In genomic region chr17:26571377-26571776, GRCm38 (mm10) we compare ENCODE assay signal across 10 mouse cellular contexts. TPM values are rescaled to one million over a fixed set of nuclear protein-coding genes. Genes with fewer than 3 reads are reported as not detected.
DNase-seq lines count a peak whose midpoint lies in the region; ATAC-seq and TF ChIP-seq lines count a peak whose summit lies in the region.
"Had no signal": no experiment of that assay in that cellular context is flagged by ENCODE, and none has a peak within 500 bp of the region (broad histone marks: within the 10 kb centered on the region; RNA-seq: fewer than 3 reads in every experiment).

No protein-coding gene starts in this region.

- 78% methylated on average over 3 of the region's 3 CpGs for WGBS in intestine, embryonic 16.5 days
- WGBS in intestine, embryonic 15.5 days: 85% methylated on average over 3 of the region's 3 CpGs
- 50% methylated on average over 3 of the region's 3 CpGs for WGBS in intestine, postnatal 0 days

- no peak overlapping the region for H3K4me3 ChIP-seq in intestine, embryonic 16.5 days (ENCODE audit: low read length)
- no peak overlapping the region for H3K4me3 ChIP-seq in intestine, embryonic 15.5 days (replicated peaks)
- H3K4me3 ChIP-seq in intestine, postnatal 0 days (ENCODE audit: low read depth, low read length): no peak overlapping the region
- no peak overlapping the region for H3K4me3 ChIP-seq in layer of hippocampus, adult 2 months
- H3K4me3 ChIP-seq: midbrain, embryonic 12.5 days had no signal

- no peak overlapping the region for H3K27ac ChIP-seq in intestine, embryonic 16.5 days (ENCODE audit: low read length)
- no peak overlapping the region for H3K27ac ChIP-seq in intestine, embryonic 15.5 days
- peak overlapping the region; percentile 41; the same call in 1 of the 2 replicates for H3K27ac ChIP-seq in intestine, postnatal 0 days (ENCODE audit: low read depth, low read length)
- H3K27ac ChIP-seq in layer of hippocampus, adult 2 months: no peak overlapping the region
- H3K27ac ChIP-seq: midbrain, embryonic 12.5 days had no signal

- intact Hi-C loops in left cerebral cortex, postnatal 14 days (cut with DNase I): no loop called here

- no peak for TF ChIP-seq CTCF in intestine, postnatal 0 days (IDR thresholded peaks at IDR 0.05; ENCODE audit: low read depth)
- no peak for TF ChIP-seq CTCF in layer of hippocampus, adult 2 months (conservative IDR thresholded peaks at IDR 0.05)

- no peaks in the 10 kb centered on the region for H3K27me3 ChIP-seq in intestine, embryonic 16.5 days (replicated peaks; ENCODE audit: control insufficient read depth, insufficient read depth, low read length)
- no peaks in the 10 kb centered on the region for H3K27me3 ChIP-seq in intestine, embryonic 15.5 days (replicated peaks)
- no peaks in the 10 kb centered on the region for H3K27me3 ChIP-seq in intestine, postnatal 0 days (replicated peaks; ENCODE audit: control insufficient read depth, insufficient read depth, low read length)
- H3K27me3 ChIP-seq: midbrain, embryonic 12.5 days had no signal

- H3K9ac ChIP-seq in intestine, embryonic 16.5 days (ENCODE audit: low read depth, low read length): no peak overlapping the region
- no peak overlapping the region for H3K9ac ChIP-seq in intestine, embryonic 15.5 days
- no peak overlapping the region for H3K9ac ChIP-seq in intestine, postnatal 0 days (ENCODE audit: low read depth, low read length)
- H3K9ac ChIP-seq: midbrain, embryonic 12.5 days had no signal

- ATAC-seq in intestine, embryonic 16.5 days: 0 out of 2 replicates have a peak, but pooled peaks have one; percentile 12
- no peak for ATAC-seq in intestine, embryonic 15.5 days
- peak; percentile 34; the same call in 1 of the 2 replicates for ATAC-seq in intestine, postnatal 0 days

- no peak overlapping the region for H3K4me2 ChIP-seq in intestine, embryonic 16.5 days (ENCODE audit: low read depth, low read length)
- H3K4me2 ChIP-seq in intestine, embryonic 15.5 days (replicated peaks): no peak overlapping the region
- no peak overlapping the region for H3K4me2 ChIP-seq in intestine, postnatal 0 days (replicated peaks; ENCODE audit: low read depth)
- H3K4me2 ChIP-seq: midbrain, embryonic 12.5 days had no signal

- peak; percentile 84 to 96 for DNase-seq in adrenal gland, adult (ENCODE audit: inconsistent age in 2 of 2, low spot score in 1 of 2)
- DNase-seq in lung, postnatal 36 days: peak; percentile 82
- DNase-seq in left cerebral cortex, postnatal 14 days (ENCODE audit: low spot score in 2 of 2): no peak
- DNase-seq in layer of hippocampus, adult 2 months (ENCODE audit: low spot score in 2 of 2): no peak
- no peak for DNase-seq in c-Kit-positive CD71-positive TER-119-positive erythroid progenitor cells, embryonic 14.5 days (ENCODE audit: low spot score)
- DNase-seq: retina, postnatal 1 day had no signal

- peaks cover 21% of the 10 kb centered on the region for H3K4me1 ChIP-seq in intestine, embryonic 16.5 days (ENCODE audit: control insufficient read depth, insufficient read depth, low read length)
- H3K4me1 ChIP-seq in intestine, embryonic 15.5 days (replicated peaks): peaks cover 18% of the 10 kb centered on the region
- H3K4me1 ChIP-seq in intestine, postnatal 0 days (replicated peaks; ENCODE audit: control insufficient read depth, insufficient read depth, low read length): peaks cover 8% of the 10 kb centered on the region; the same call in 1 of the 2 replicates
- H3K4me1 ChIP-seq: midbrain, embryonic 12.5 days had no signal

- no peaks in the 10 kb centered on the region for H3K9me3 ChIP-seq in intestine, embryonic 16.5 days (ENCODE audit: control insufficient read depth, low read length)
- H3K9me3 ChIP-seq in intestine, embryonic 15.5 days: no peaks in the 10 kb centered on the region
- no peaks in the 10 kb centered on the region for H3K9me3 ChIP-seq in intestine, postnatal 0 days (ENCODE audit: control insufficient read depth)
- H3K9me3 ChIP-seq: midbrain, embryonic 12.5 days had no signal

- peaks cover 6% of the 10 kb centered on the region for H3K36me3 ChIP-seq in intestine, embryonic 16.5 days (ENCODE audit: control insufficient read depth, insufficient read depth, low read length)
- peaks cover 6% of the 10 kb centered on the region for H3K36me3 ChIP-seq in intestine, embryonic 15.5 days
- H3K36me3 ChIP-seq in intestine, postnatal 0 days (ENCODE audit: control insufficient read depth, insufficient read depth): peaks cover 9% of the 10 kb centered on the region; the same call in 1 of the 2 replicates

RNA-seq across cellular contexts. Expression of gene Dusp1, which starts 9.4 kb away (rescaled TPM):
- 12.2 and 14.4 TPM in 2 replicates for polyA plus RNA-seq in intestine, embryonic 16.5 days (2015; fragmentation: Nextera tagmentation; extraction: Ambion mirVana)
- 14.3 and 15.1 TPM in 2 replicates for polyA plus RNA-seq in intestine, embryonic 15.5 days (2015; fragmentation: Nextera tagmentation; extraction: Ambion mirVana)
- polyA plus RNA-seq in intestine, postnatal 0 days (2015; fragmentation: Nextera tagmentation; extraction: Ambion mirVana): 18.9 and 19.4 TPM in 2 replicates
- 10 to 100 TPM; 28.4 to 33.2 TPM for total RNA-seq in left cerebral cortex, postnatal 14 days (2021)
- total RNA-seq in layer of hippocampus, adult 2 months (2021): 10 to 100 TPM; 14.9 to 20.9 TPM

RNA-seq across cellular contexts. Expression of gene Ergic1, which starts 10.1 kb away (rescaled TPM):
- 88.6 and 91.2 TPM in 2 replicates for polyA plus RNA-seq in intestine, embryonic 16.5 days (2015; fragmentation: Nextera tagmentation; extraction: Ambion mirVana)
- 97.0 and 100 TPM in 2 replicates for polyA plus RNA-seq in intestine, embryonic 15.5 days (2015; fragmentation: Nextera tagmentation; extraction: Ambion mirVana)
- polyA plus RNA-seq in intestine, postnatal 0 days (2015; fragmentation: Nextera tagmentation; extraction: Ambion mirVana): 48.6 TPM in 2 replicates
- total RNA-seq in left cerebral cortex, postnatal 14 days (2021): 100 to 1,000 TPM; 180 to 195 TPM
- total RNA-seq in layer of hippocampus, adult 2 months (2021): 100 to 1,000 TPM; 121 to 124 TPM

Comparison
In these comparisons a context has a peak if more than half of its experiments do, and no peak if none do; other contexts are left out.
1. DNase-seq: peak in adrenal gland, adult (2 of 2) and lung, postnatal 36 days (single experiment); none in left cerebral cortex, postnatal 14 days (0 of 2), layer of hippocampus, adult 2 months (0 of 2) and c-Kit-positive CD71-positive TER-119-positive erythroid progenitor cells, embryonic 14.5 days (single experiment).